Mouse (Mus musculus) heart, postnatal 0 days (tissue): Measurements from ENCODE around the gene Igsf8.
A peak's percentile ranks its signal among the peaks of the same experiment; 100 is the strongest.

Experiments used
- CTCF ChIP-seq: IDR thresholded peaks from 2 replicates; pipeline ENCODE4 v1.5.1; 2016; ENCODE audit warnings: antibody characterized with exemption, control low read depth, low read depth
- EP300 ChIP-seq: IDR thresholded peaks from 2 replicates; pipeline ENCODE4 v1.6.1; 2016; ENCODE audit warnings: antibody characterized with exemption, low read depth

DNA sequence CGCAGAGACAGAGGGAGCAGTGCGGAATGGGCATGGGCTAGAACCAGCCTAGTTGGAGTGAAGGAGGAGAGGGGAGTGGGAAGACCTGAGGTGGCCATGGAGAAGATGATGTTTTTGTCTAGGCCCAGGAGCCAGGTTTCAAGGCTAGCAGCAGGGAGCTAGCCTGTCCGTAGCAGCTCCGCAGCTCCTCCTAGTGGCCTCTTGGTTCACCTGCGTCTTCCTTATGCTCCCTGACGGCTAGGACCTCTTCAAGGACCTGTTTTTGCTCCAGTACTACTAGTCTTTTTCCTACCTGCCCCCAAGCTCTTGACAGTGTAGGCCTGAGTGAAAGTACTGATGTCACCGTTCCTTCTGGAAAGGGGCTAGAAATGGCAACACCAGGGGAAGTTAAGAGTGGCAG is 63.3 kb downstream of the Igsf8 start:
- TF ChIP-seq CTCF = peak; percentile 82
- no peak for TF ChIP-seq EP300
